Mouse (Mus musculus): ENCODE results near the gene Ihh. TPM values are rescaled to one million over a fixed set of nuclear protein-coding genes. Genes with fewer than 3 reads are reported as not detected.

Ihh gene
- total RNA-seq, 2 experiments from 2014 or later: 0.30 to 0.72 TPM

GRCm38 (mm10) chr1:74947986-74948670 lies 3.3 kb downstream of the Ihh start:
- no peak for DNase-seq (ENCODE audit: low spot score in 2 of 2)

GRCm38 (mm10) chr1:74941651-74942360 lies 9.7 kb downstream of the Ihh start:
- no peak for DNase-seq (ENCODE audit: low spot score in 2 of 2)

DNA sequence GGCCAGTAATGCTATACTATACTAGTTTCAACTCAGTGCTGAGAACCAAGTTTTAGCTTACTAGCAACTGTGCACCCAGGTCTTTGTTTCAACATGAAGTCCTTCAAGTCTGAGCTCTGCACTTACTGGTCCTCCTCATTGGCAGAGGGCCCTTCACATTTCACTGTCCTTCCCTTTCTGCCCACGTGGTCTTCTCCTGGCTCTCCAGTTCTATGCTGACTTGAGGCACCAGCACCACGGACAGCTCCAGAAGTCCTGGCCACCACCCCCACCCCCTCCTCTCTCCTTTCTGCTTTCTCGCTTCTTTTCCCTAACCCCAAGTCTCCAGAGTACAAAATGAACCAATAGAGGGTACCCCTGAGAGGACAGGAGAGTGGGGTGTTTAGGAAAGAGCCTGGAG lies 11.7 kb downstream of the Ihh start:
- DNase-seq (ENCODE audit: low spot score in 2 of 2): no peak

GRCm38 (mm10) chr1:74936221-74936830 lies 15.1 kb downstream of the Ihh start:
- no peak for DNase-seq (ENCODE audit: low spot score in 2 of 2)

DNA sequence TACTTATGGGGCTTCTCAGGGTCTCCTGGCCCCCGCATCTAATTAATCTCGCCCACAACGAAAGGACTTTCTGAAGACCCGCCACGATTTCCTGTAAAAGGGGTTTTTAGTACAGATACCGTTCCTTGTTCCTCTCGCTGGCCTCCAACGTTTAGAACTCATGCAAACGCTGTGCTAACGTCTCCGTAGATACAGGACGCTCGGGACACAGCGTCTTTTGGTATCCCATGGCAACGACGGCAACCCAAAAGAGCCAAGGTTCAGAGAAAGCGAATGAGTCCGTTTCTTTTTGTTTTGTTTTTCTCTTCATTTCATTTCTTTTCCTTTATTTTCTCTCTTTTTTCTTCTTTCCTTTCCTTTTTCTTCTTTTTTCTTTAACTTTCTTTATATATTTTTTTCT lies 16.1 kb downstream of the Ihh start, which contains the start of gene Cfap65:
Gene Cfap65 (minus strand): TSS at position 198 of the 400 bp plus-strand sequence.
- peak; percentile 79 to 82 for DNase-seq (ENCODE audit: low spot score in 2 of 2)

DNA sequence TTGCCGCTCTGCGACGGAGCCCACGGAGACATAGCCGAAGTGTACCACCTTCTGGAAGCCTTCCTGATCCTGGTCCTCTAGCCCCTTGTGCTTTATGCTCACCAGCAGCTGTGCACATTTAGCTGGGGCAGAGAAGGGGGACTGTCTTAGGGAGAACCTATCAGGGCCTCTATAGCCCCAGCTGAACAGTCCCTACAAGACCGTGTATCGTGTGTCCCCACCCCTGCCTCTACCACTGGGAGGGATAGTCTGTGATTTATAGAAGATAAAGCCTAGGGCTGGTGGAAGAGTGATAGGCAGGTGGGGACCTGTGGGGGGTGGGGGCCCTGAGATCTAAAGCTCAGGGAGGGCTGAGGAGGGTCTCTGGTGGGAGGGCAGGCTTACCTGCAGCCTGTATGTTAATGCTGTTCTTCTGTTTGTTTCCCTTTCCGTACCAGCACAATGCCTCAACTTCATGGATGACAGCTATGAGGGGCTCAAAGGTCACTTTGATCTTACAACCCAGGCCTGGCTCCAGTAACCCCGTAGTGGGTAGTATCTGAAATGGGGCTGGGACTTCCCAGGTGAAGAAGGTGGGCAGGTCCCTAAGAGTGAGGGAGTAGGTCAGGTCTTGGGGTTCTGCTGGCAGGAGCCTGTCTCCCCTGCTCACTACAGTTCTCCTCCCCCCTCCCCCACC lies 23.7 kb downstream of the Ihh start:
- no peak for DNase-seq (ENCODE audit: low spot score in 2 of 2)

- peak; percentile 58 to 67 for DNase-seq (ENCODE audit: low spot score in 2 of 2)
Observed at GRCm38 (mm10) chr1:74926721-74927120, 24.8 kb downstream of the Ihh start.

DNA sequence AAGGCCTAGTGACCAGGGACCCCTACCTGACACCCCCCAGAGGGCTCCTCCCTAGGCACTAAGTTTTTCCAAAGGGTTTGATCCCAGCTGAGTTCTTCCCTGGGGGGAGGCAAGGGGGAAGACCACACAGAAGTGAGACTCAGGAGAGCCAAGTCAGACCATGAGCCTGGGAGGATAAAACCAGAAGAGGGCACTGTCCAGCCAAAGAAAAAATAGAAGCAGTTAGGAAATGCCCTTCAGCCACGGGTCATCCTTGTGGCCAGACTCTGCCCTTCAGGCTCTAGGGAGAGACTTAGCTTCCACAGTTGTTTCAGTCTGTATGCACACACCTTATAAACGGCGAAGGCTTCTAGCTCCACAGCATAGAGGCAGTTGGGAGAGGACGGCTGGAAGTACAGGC lies 27.0 kb downstream of the Ihh start:
- DNase-seq (ENCODE audit: low spot score in 2 of 2): no peak

DNA sequence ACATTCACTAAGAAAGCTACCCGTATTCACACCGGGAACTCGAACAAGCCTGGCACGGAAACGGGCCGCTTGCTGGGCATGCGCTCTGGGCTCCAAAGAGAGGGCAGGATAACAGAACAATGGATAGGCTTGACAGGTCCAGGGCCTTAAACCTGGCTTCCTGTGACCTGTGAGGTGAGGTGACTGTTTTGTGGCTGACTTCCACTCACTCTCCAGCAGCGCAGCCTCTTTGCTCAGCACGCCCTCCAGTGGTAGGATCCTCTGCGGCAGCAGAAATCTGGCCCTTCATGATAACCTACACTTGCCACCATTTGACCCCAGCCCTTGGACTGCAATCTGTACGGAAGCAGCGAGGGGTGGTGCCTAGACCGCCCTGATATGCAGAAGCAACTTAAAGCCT lies 35.8 kb downstream of the Ihh start:
- no peak for DNase-seq (ENCODE audit: low spot score in 2 of 2)

- no peak for DNase-seq (ENCODE audit: low spot score in 2 of 2)
Observed at GRCm38 (mm10) chr1:74902191-74902590, 49.3 kb downstream of the Ihh start.

- DNase-seq (ENCODE audit: low spot score in 2 of 2): peak; percentile 62 to 79
Observed at GRCm38 (mm10) chr1:74901686-74902085, 49.8 kb downstream of the Ihh start.

- no peak for DNase-seq (ENCODE audit: low spot score in 2 of 2)
Observed at GRCm38 (mm10) chr1:74900341-74901285, 50.9 kb downstream of the Ihh start.

GRCm38 (mm10) chr1:74898656-74899431 lies 52.6 kb downstream of the Ihh start:
- DNase-seq (ENCODE audit: low spot score in 2 of 2): no peak

DNA sequence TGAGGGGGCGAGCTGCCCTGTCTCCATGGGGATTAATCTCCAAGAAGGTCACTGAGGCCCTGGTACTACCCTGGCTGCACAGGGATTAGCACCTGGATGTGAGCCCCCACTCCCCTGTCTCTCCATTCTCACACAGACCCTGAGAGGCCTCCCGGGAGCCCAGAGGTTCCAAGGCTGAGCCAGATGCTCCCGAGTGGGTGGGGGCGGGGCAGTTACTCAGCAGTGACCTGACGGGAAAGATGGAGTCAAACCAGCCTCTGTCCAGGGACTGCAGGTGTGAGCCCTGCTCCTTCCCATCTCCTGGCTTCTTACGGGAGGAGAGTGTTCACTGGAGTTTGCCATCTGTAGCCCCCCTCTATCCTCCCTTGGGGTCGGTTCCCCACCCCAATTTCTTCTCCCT lies 53.5 kb downstream of the Ihh start:
- no peak for DNase-seq (ENCODE audit: low spot score in 2 of 2)

Small RNAs within 50 kb of the gene (microRNA-seq; reads per million reads assigned to microRNA genes)
- gene Mir375: 285 to 339 reads per million in 2 experiments

Other genes with a start within 250 kb of the Ihh start
- 1 to 10 TPM; 4.2 to 4.8 TPM for gene Cyp27a1, start 238.1 kb downstream of the Ihh start, total RNA-seq (2021)
- gene Prkag3, start 202.5 kb downstream of the Ihh start, total RNA-seq (2021): under 1 TPM; 0.12 to 0.51 TPM
- gene Wnt6, start 179.8 kb downstream of the Ihh start, total RNA-seq (2021): 1 to 10 TPM; 3.3 to 4.5 TPM
- gene Wnt10a, start 160.2 kb downstream of the Ihh start, total RNA-seq (2021): 10 to 100 TPM; 15.8 to 15.9 TPM
- 100 to 1,000 TPM; 315 to 347 TPM for gene Cdk5r2, start 96.7 kb downstream of the Ihh start, total RNA-seq (2021)
- not detected for gene Fev, start 66.3 kb downstream of the Ihh start, total RNA-seq (2021)
- gene Cryba2, start 58.5 kb downstream of the Ihh start, total RNA-seq (2021): under 1 TPM in 1 of 2 experiments, not detected in 1; 0.80 TPM
- gene Cfap65, start 16.1 kb downstream of the Ihh start, total RNA-seq (2021): 1 to 10 TPM; 2.8 to 3.0 TPM
- 1 to 10 TPM; 1.8 to 2.4 TPM for gene Nhej1, start 173.5 kb upstream of the Ihh start, total RNA-seq (2021)
- gene Slc23a3, start 182.2 kb upstream of the Ihh start, total RNA-seq (2021): 1 to 10 TPM; 2.0 to 3.9 TPM
- 10 to 100 TPM; 31.1 to 35.2 TPM for gene Cnppd1, start 191.0 kb upstream of the Ihh start, total RNA-seq (2021)
- gene Retreg2, start 191.1 kb upstream of the Ihh start, total RNA-seq (2021): 100 to 1,000 TPM; 210 to 215 TPM
- gene Zfand2b, start 217.0 kb upstream of the Ihh start, total RNA-seq (2021): 10 to 100 TPM; 26.3 to 29.1 TPM
- 10 to 100 TPM; 20.4 to 22.2 TPM for gene Abcb6, start 228.7 kb upstream of the Ihh start, total RNA-seq (2021)
- 10 to 100 TPM; 24.4 to 27.0 TPM for gene Ankzf1, start 240.5 kb upstream of the Ihh start, total RNA-seq (2021)
- 100 to 1,000 TPM; 124 to 125 TPM for gene Atg9a, start 240.5 kb upstream of the Ihh start, total RNA-seq (2021)